19 mouse cellular contexts compared by ENCODE assay signal in the genomic region with DNA sequence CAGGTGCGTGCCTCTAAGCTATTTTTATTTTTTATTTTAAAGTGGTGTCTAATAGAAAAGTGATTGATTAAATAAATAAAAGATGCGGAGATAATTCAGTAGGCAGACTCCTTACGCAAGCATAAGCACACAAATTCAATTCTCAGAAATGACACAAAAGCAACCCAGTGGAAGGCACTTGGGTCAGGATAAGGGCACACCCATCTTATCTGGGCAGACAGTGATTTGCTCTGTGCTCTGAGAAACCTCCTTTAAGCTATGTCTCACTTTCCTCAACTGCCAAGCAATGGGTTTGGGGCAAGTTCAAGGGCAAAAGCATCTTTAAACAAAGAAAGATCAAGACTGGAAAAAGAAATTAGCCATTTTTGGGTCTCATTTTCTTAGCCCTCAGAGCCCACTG. TPM values are rescaled to one million over a fixed set of nuclear protein-coding genes. Genes with fewer than 3 reads are reported as not detected.
DNase-seq lines count a peak whose midpoint lies in the region; ATAC-seq and TF ChIP-seq lines count a peak whose summit lies in the region.
"Had no signal": no experiment of that assay in that cellular context is flagged by ENCODE, and none has a peak within 500 bp of the region (broad histone marks: within the 10 kb centered on the region; RNA-seq: fewer than 3 reads in every experiment).

No protein-coding gene starts in this region.

- no peak overlapping the region for H3K4me2 ChIP-seq in liver, embryonic 14.5 days (ENCODE audit: low read depth)
- no peak overlapping the region for H3K4me2 ChIP-seq in neural tube, embryonic 15.5 days
- H3K4me2 ChIP-seq: forebrain, embryonic 13.5 days; heart, embryonic 13.5 days had no signal

- no peak overlapping the region for H3K4me3 ChIP-seq in MEL (ENCODE audit: control insufficient read depth in 1 of 2, insufficient read depth in 1 of 2, low read depth in 2 of 2, low read length in 2 of 2)
- H3K4me3 ChIP-seq in liver, embryonic 14.5 days (ENCODE audit: insufficient read depth in 1 of 2, low read depth in 2 of 2, low read length in 2 of 2): no peak overlapping the region
- no peak overlapping the region for H3K4me3 ChIP-seq in neural tube, embryonic 15.5 days (replicated peaks)
- H3K4me3 ChIP-seq: embryonic facial prominence, embryonic 10.5 days; forebrain, embryonic 13.5 days; heart, embryonic 13.5 days had no signal

- H3K9me3 ChIP-seq in MEL (replicated peaks; ENCODE audit: insufficient read depth, low read length): no peaks in the 10 kb centered on the region
- H3K9me3 ChIP-seq in liver, embryonic 14.5 days (ENCODE audit: control insufficient read depth, low read length): no peaks in the 10 kb centered on the region
- H3K9me3 ChIP-seq in neural tube, embryonic 15.5 days (replicated peaks): no peaks in the 10 kb centered on the region
- H3K9me3 ChIP-seq: embryonic facial prominence, embryonic 10.5 days; forebrain, embryonic 13.5 days; heart, embryonic 13.5 days had no signal

- H3K9ac ChIP-seq in MEL (ENCODE audit: control insufficient read depth, low read depth, low read length, poor library complexity, severe bottlenecking): no peak overlapping the region
- H3K9ac ChIP-seq in liver, embryonic 14.5 days (replicated peaks): no peak overlapping the region
- H3K9ac ChIP-seq in neural tube, embryonic 15.5 days (replicated peaks): no peak overlapping the region
- H3K9ac ChIP-seq: forebrain, embryonic 13.5 days; heart, embryonic 13.5 days had no signal

- TF ChIP-seq POLR2A in MEL (IDR thresholded peaks at IDR 0.05; ENCODE audit: control insufficient read depth in 1 of 2, insufficient read depth in 1 of 2, low read depth in 1 of 2, low read length in 2 of 2, poor library complexity in 1 of 2): no peak

- TF ChIP-seq CTCF in MEL (IDR thresholded peaks at IDR 0.05 in 2 of 3, conservative IDR thresholded peaks at IDR 0.05 in 1 of 3; ENCODE audit: control insufficient read depth in 1 of 3, insufficient read depth in 1 of 3, low read depth in 2 of 3, low read length in 3 of 3, poor library complexity in 1 of 3, severe bottlenecking in 1 of 3): no peak
- no peak for TF ChIP-seq CTCF in liver, embryonic 14.5 days (IDR thresholded peaks at IDR 0.05; ENCODE audit: low read depth)

- DNase-seq in MEL (ENCODE audit: low read depth, low spot score): peak; percentile 65
- peak; percentile 61 for DNase-seq in c-Kit-positive CD71-positive TER-119-positive erythroid progenitor cells, embryonic 14.5 days (ENCODE audit: low spot score)
- DNase-seq in liver, embryonic 14.5 days (ENCODE audit: low read depth in 3 of 3, low spot score in 3 of 3): peak in 1 of 3 experiments; percentile 35
- DNase-seq in ovary, postnatal 36 days (ENCODE audit: low spot score): no peak
- DNase-seq in spleen, postnatal 36 days (ENCODE audit: low spot score in 2 of 2): no peak
- DNase-seq: adrenal gland, postnatal 14 days; cerebellum, adult 2 months; cerebellum, postnatal 10 days; gastrocnemius, postnatal 36 days; heart, adult 11 months; heart, postnatal 36 days had no signal

- 32% methylated on average over 3 of the region's 3 CpGs for WGBS in liver, embryonic 14.5 days (ENCODE audit: insufficient replicate concordance)
- WGBS in neural tube, embryonic 15.5 days: 94% methylated on average over 3 of the region's 3 CpGs

- H3K79me2 ChIP-seq in MEL (ENCODE audit: control insufficient read depth, insufficient read depth, low read length, poor library complexity): peaks cover 6% of the 10 kb centered on the region

- no peak for TF ChIP-seq RAD21 in MEL (IDR thresholded peaks at IDR 0.05; ENCODE audit: low read depth, low read length)

- peak; percentile 30 to 78; a peak in 2 of 4 replicates for TF ChIP-seq EP300 in MEL (IDR thresholded peaks at IDR 0.05; ENCODE audit: low read depth in 1 of 2, low read length in 2 of 2)
- peak; percentile 63 for TF ChIP-seq EP300 in liver, embryonic 14.5 days (IDR thresholded peaks at IDR 0.05; ENCODE audit: low read depth)

- H3K36me3 ChIP-seq in MEL (ENCODE audit: control insufficient read depth in 1 of 2, insufficient read depth in 2 of 2, low read length in 2 of 2): peaks cover 4 to 29% of the 10 kb centered on the region in 2 experiments; a peak in 3 of 4 replicates
- no peaks in the 10 kb centered on the region; the same call in none of the 2 replicates for H3K36me3 ChIP-seq in liver, embryonic 14.5 days (replicated peaks; ENCODE audit: control insufficient read depth, insufficient read depth, low read depth)
- peaks cover 26% of the 10 kb centered on the region for H3K36me3 ChIP-seq in neural tube, embryonic 15.5 days

- ATAC-seq in liver, embryonic 14.5 days (ENCODE audit: insufficient read depth): peak; percentile 49; the same call in 1 of the 2 replicates
- ATAC-seq in megakaryocyte-erythroid progenitor cell, adult 5-6 weeks (replicated peaks; ENCODE audit: low FRiP score, low TSS enrichment, poor library complexity, severe bottlenecking): peak; percentile 35; the same call in 1 of the 2 replicates
- no peak for ATAC-seq in neural tube, embryonic 15.5 days (ENCODE audit: low FRiP score)
- ATAC-seq: activated CD4-positive, CD25-positive, alpha-beta regulatory T cell, adult 4 months; forebrain, embryonic 13.5 days; hindbrain, embryonic 16.5 days; Patski had no signal

- H3K27me3 ChIP-seq in MEL (ENCODE audit: control insufficient read depth in 1 of 2, insufficient read depth in 2 of 2, low read length in 2 of 2): no peaks in the 10 kb centered on the region
- peaks cover 3% of the 10 kb centered on the region; the same call in 1 of the 2 replicates for H3K27me3 ChIP-seq in liver, embryonic 14.5 days (ENCODE audit: control insufficient read depth, insufficient read depth, low read length)
- H3K27me3 ChIP-seq in neural tube, embryonic 15.5 days (replicated peaks): no peaks in the 10 kb centered on the region
- H3K27me3 ChIP-seq: forebrain, embryonic 13.5 days; Patski had no signal

- H3K27ac ChIP-seq in MEL (ENCODE audit: control insufficient read depth, low read depth, low read length): no peak overlapping the region
- H3K27ac ChIP-seq in liver, embryonic 14.5 days: no peak overlapping the region
- no peak overlapping the region for H3K27ac ChIP-seq in neural tube, embryonic 15.5 days (replicated peaks)
- H3K27ac ChIP-seq: embryonic facial prominence, embryonic 10.5 days; forebrain, embryonic 13.5 days; heart, embryonic 13.5 days had no signal

- peaks cover 3 to 32% of the 10 kb centered on the region in 2 experiments for H3K4me1 ChIP-seq in MEL (ENCODE audit: control insufficient read depth in 1 of 2, insufficient read depth in 2 of 2, low read length in 2 of 2)
- H3K4me1 ChIP-seq in liver, embryonic 14.5 days (replicated peaks; ENCODE audit: control insufficient read depth in 2 of 2, insufficient read depth in 2 of 2, low read length in 1 of 2): peaks cover 2 to 20% of the 10 kb centered on the region in 2 experiments; a peak in 2 of 4 replicates
- H3K4me1 ChIP-seq in neural tube, embryonic 15.5 days: peaks cover 13% of the 10 kb centered on the region

TF ChIP-seq in MEL, 35 proteins besides CTCF, POLR2A, EP300 and RAD21 (continues in another document):
- TF ChIP-seq POLR2AphosphoS5 (IDR thresholded peaks at IDR 0.05; ENCODE audit: borderline replicate concordance, low read depth, low read length): no peak
- TF ChIP-seq POLR2AphosphoS2 (IDR thresholded peaks at IDR 0.05; ENCODE audit: low read length): no peak
- TF ChIP-seq MYC (IDR thresholded peaks at IDR 0.05; ENCODE audit: low read depth, low read length): no peak
- no peak for TF ChIP-seq SMC3 (IDR thresholded peaks at IDR 0.05; ENCODE audit: low read depth, low read length)
- no peak for TF ChIP-seq CHD1 (IDR thresholded peaks at IDR 0.05; ENCODE audit: low read depth, low read length)
- TF ChIP-seq USF1 (IDR thresholded peaks at IDR 0.05; ENCODE audit: low read depth, low read length): no peak
- no peak for TF ChIP-seq ZKSCAN1 (IDR thresholded peaks at IDR 0.05; ENCODE audit: low read depth, low read length)
- TF ChIP-seq ZMIZ1 (IDR thresholded peaks at IDR 0.05; ENCODE audit: low read depth, low read length): no peak
- TF ChIP-seq GATA1 (IDR thresholded peaks at IDR 0.05; ENCODE audit: low read depth, low read length): peak; percentile 88
- no peak for TF ChIP-seq KAT2A (conservative IDR thresholded peaks at IDR 0.05; ENCODE audit: low read depth, low read length)
- no peak for TF ChIP-seq SIN3A (IDR thresholded peaks at IDR 0.05; ENCODE audit: low read length)

RNA-seq across cellular contexts. Expression of a gene that starts 9.2 kb away (rescaled TPM):
- total RNA-seq in MEL (2012; rRNA removed): 14.4 and 16.8 TPM in 2 replicates
- polyA plus RNA-seq in MEL (2012; ENCODE audit: insufficient read depth in 1 of 2, insufficient read length in 2 of 2, low read depth in 1 of 2, low replicate concordance in 2 of 2, missing spikeins in 1 of 2): 10 to 100 TPM in 1 of 2 experiments, not detected in 1; 64.5 TPM
- polyA plus RNA-seq in liver, embryonic 14.5 days (2012; rRNA removed): 7.0 and 7.7 TPM in 2 replicates
- polyA plus RNA-seq in liver, embryonic 14.5 days (2014; fragmentation: Nextera tagmentation; extraction: Ambion mirVana): 8.6 and 9.9 TPM in 2 replicates
- total RNA-seq in megakaryocyte-erythroid progenitor cell, adult 5-6 weeks (2014; fragmentation: Nextera tagmentation): 27.9 and 29.0 TPM in 2 replicates
- total RNA-seq in megakaryocyte-erythroid progenitor cell, adult 5-6 weeks (2017): 8.4 and 9.6 TPM in 2 replicates
- polyA plus RNA-seq in neural tube, embryonic 15.5 days (2015; fragmentation: Nextera tagmentation; extraction: Ambion mirVana): 16.6 and 22.1 TPM in 2 replicates

RNA-seq across cellular contexts. Expression of a gene that starts 17.3 kb away (rescaled TPM):
- total RNA-seq in MEL (2012; rRNA removed): 13.3 and 16.4 TPM in 2 replicates
- polyA plus RNA-seq in MEL (2012; ENCODE audit: insufficient read depth in 1 of 2, insufficient read length in 2 of 2, low read depth in 1 of 2, low replicate concordance in 2 of 2, missing spikeins in 1 of 2): 10 to 100 TPM in 1 of 2 experiments, not detected in 1; 36.2 TPM
- 5.9 and 6.2 TPM in 2 replicates for polyA plus RNA-seq in liver, embryonic 14.5 days (2012; rRNA removed)
- polyA plus RNA-seq in liver, embryonic 14.5 days (2014; fragmentation: Nextera tagmentation; extraction: Ambion mirVana): 6.0 and 7.2 TPM in 2 replicates
- 16.1 and 21.0 TPM in 2 replicates for total RNA-seq in megakaryocyte-erythroid progenitor cell, adult 5-6 weeks (2014; fragmentation: Nextera tagmentation)
- 8.4 and 9.6 TPM in 2 replicates for total RNA-seq in megakaryocyte-erythroid progenitor cell, adult 5-6 weeks (2017)
- 43.0 and 46.0 TPM in 2 replicates for polyA plus RNA-seq in neural tube, embryonic 15.5 days (2015; fragmentation: Nextera tagmentation; extraction: Ambion mirVana)

RNA-seq across cellular contexts. Expression of a gene that starts 50.1 kb away (rescaled TPM):
- 1.5 and 2.5 TPM in 2 replicates for total RNA-seq in MEL (2012; rRNA removed)
- 1 to 10 TPM in 1 of 2 experiments, not detected in 1; 3.8 TPM for polyA plus RNA-seq in MEL (2012; ENCODE audit: insufficient read depth in 1 of 2, insufficient read length in 2 of 2, low read depth in 1 of 2, low replicate concordance in 2 of 2, missing spikeins in 1 of 2)
- 1.2 TPM in 2 replicates for polyA plus RNA-seq in liver, embryonic 14.5 days (2012; rRNA removed)
- polyA plus RNA-seq in liver, embryonic 14.5 days (2014; fragmentation: Nextera tagmentation; extraction: Ambion mirVana): 0.43 and 0.62 TPM in 2 replicates
- not detected in 2 replicates for total RNA-seq in megakaryocyte-erythroid progenitor cell, adult 5-6 weeks (2014; fragmentation: Nextera tagmentation)
- total RNA-seq in megakaryocyte-erythroid progenitor cell, adult 5-6 weeks (2017): not detected in 2 replicates
- polyA plus RNA-seq in neural tube, embryonic 15.5 days (2015; fragmentation: Nextera tagmentation; extraction: Ambion mirVana): 134 and 169 TPM in 2 replicates

Comparison
In these comparisons a context has a peak if more than half of its experiments do, and no peak if none do; other contexts are left out.
1. DNase-seq: peak in MEL (single experiment) and c-Kit-positive CD71-positive TER-119-positive erythroid progenitor cells, embryonic 14.5 days (single experiment); none in ovary, postnatal 36 days (single experiment) and spleen, postnatal 36 days (0 of 2).
2. RNA of a gene that starts 50.1 kb away (polyA plus RNA-seq): 134 to 169 TPM in neural tube, embryonic 15.5 days; 3.8 TPM in MEL and 0.43 to 1.2 TPM in liver, embryonic 14.5 days; every median in the first group is over 10 times any median in the second.